Mouse (Mus musculus): ENCODE results near the gene Fgd3.

Fgd3 gene

DNA sequence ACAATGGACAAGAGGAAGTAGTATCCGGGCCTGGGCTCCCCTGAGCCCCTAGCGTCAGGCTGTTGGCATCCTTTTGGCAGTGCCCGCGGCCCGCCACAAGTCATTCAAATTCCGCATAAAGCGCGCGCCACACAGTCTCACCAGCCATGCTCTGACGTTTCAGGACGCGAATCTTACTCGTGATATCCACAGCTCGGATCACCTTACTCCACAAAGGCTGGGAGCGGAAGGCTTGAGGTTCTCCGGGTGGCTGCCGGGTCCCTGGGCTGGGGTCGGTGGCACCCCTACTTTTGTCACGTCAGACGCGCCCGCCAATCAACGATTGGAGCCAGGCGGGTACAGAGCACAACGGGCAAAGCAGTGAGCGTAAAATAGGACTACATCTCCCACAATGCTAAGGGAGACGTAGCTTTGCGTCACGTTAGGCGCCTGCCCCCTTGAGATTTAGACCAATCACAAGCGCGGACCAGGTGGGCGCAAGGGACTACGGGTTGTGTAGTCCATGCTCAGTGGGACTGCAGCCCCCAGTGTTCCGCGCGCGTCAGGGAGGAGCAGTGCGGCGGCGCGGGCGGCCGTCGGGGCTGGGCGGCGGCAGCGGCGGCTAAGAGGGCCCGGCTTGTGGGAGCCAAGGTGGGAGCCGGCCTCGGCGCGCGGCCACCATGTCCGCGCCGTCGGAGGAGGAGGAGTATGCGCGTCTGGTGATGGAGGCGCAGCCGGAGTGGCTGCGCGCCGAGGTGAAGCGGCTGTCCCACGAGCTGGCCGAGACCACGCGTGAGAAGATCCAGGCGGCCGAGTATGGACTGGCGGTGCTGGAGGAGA lies 21.1 kb upstream of the Fgd3 start, which contains the start of gene Bicd2:
Gene Bicd2 (plus strand): TSS at position 574 of the 819 bp plus-strand sequence.
- DNase-seq = peak; percentile 98

DNA sequence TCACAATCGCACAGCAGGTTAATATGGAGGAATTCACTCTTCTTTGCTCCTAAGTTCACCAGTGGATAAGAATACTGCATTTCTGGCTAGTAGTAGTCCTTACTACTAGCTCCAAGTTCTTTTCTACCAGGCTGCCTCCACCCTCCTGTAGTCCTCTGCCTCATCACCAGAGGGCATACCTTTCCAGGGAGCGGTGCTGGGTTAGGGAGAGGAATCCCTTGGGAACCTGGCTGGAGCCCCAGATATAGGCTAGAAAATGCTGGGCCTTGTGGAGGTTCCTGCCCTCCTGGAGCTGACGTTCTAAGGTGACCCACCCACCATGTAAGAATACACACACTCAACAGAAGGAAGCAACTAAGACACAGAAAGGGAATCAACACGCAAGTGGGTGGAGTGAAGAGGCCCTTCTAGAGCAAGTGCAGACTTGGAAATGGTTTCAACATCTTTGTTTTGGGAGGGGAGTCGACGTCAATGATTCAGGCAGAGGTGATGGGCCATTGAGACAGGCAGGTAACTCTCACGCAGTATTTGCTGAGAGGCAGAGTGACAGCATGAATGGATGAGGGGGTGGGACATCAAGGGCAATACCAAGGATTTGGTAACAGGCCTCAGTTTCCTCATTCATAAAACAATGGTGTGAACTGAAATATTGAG lies 18.9 kb upstream of the Fgd3 start:
- peak; percentile 85 for DNase-seq

DNA sequence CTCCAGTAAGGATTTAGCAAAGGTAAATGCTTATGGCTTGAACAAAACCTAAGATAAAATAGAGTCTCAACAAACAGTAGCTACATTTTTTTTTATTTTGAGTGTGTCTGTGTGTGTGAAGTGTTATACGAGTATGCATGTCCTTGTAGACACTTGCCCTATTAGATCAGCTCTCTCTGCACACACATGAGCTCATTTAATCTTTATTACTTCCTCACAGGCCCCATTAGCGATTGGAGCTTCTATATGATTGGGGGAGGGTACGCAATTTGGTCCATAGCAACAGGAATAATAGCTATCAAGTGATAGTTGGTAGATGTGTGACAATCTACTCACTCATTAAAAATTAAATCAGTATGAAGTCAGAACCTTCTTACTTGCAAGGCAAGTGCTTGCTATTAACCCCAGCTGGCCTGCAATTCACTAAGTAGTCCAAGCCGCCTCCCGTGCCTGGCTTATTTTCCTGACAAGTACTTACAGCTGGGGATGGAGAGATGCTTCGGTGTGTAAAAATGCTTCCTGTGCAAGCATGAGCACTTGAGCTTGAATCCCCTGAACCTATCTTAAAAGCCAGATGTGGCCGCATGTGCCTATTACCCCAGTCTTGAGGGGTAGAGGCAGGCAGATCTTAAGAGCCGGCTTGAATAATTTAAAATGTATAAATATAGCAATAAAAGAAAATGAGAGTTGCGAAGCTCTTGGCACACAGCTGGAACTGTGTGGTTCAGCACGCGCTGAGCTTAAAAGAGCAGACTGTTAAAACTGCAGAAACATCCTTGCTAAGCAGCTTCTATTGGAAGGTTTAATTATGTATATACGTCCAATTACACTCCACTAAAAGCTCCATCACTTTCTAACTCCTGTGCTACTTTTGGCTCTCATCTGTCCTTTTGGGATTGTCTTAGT lies 15.2 kb upstream of the Fgd3 start:
- DNase-seq = no peak

DNA sequence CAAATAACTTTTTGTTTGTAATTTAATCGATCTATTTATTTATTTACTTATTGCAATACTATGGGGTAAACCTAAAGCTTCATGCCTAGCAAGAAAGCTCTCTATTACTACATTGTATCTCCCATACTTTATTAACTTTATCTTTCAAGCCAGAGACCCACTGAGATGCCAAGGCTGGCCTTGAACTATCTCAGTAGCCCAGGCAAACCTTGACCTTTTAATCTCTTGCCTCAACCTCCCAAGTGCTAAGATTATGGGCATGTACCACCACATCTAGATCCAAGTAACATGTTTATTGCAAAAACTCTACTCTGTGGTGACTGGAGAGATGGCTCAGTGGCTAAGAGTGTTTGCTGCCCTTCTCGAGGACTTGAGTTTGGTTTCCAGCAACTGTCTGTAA lies 13.1 kb upstream of the Fgd3 start:
- no peak for DNase-seq

DNA sequence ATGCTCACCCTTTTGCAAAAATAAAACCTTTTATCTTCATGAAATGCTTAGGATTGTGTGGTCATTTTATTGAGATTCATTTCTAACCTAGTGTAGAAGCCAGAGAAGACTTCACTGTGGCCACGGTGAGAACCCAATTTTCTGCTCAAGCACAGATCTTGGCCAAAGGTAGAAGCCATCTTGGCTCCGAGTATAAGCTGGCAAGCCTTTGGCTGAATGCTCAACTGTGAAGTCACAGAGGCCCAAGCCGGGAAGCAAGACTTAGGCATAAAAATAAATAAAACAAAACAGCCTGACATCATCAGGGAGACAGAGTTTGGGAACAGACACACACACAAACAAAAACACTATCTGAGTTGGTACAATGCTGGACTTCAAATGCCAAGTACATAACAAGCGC lies 8.0 kb upstream of the Fgd3 start:
- no peak for DNase-seq

DNA sequence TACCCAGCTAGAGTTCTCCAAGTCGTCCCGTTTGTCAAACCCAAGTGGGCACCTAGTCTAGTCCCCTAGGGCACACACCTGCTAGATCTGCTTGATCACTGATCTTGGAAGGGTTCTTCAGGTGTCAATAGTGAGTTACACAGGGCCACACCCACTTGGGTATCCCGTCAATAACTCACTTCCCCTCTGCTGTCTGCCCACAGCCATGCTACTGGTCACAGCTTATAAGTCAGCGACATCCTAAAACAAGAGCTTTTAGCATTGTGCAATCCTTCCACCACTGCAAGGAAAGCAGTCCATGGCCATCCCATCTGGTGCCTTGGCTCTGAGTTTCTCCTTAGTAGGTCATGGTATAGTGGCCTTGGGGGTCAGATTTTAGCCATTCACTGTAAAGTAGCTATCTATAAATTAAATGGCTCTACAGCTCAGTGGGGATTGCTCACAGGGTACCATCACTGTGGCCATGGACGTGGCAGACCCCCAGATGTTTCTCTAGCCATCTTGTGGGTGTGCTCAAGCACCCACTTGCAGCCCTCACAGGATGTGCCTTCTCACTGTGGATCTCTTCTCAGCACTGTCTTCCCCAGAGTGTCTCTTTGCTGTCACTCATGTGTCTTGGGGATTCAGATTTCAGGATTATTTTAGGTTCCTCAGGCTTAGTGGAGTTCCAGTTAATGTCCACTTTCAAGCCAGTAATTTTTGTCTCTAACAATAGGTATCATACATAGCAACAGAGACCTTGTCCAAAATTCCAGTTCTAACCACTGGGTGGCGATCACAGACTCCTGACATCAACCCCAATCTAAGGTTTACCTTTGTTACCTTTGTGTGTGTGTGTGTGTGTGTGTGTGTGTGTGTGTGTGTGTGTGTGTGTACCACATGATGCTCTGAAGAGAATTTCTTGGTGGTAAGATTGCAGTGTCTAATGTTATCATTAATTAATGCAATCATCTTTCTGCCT lies 6.4 kb upstream of the Fgd3 start:
- peak; percentile 71 for DNase-seq

DNA sequence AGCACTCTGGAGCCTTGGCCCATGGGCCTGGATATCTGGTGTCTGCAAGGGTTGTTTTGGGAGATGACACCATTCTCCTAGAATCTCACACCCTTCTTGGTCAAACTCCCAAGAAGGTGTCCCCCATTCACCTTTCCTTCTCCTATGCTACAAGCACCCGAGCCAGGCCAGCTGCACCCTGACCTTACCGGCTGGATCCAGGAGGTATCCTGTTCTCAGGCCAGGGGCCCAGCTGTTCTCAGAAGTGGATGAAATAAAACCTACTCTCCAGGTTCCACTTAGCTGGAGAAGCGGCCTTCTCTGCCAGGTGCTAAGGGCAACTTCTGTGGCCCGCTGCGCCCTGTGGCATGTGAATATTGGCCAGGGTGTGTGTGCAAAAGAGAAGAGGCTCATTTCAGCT lies 4.8 kb upstream of the Fgd3 start:
- DNase-seq = no peak

DNA sequence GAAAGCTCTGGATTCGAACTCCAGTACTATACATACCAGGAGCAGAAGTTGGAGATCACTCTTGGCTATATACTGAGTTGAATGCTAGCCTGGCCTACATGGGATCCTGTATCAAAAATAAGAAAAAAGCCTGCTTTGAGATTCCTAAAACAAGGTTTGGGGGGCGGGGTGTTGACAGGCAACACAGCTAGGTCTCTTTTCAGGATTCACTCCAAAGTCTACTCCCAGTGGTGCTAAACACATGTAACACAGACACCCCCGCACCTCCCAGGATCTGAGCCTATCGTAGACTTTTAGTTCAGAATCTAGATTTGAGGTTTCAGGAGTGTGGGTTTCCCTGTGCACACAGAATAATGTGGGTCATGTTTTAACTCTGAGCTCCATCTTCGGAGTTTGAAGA lies 2.6 kb upstream of the Fgd3 start:
- DNase-seq = no peak

DNA sequence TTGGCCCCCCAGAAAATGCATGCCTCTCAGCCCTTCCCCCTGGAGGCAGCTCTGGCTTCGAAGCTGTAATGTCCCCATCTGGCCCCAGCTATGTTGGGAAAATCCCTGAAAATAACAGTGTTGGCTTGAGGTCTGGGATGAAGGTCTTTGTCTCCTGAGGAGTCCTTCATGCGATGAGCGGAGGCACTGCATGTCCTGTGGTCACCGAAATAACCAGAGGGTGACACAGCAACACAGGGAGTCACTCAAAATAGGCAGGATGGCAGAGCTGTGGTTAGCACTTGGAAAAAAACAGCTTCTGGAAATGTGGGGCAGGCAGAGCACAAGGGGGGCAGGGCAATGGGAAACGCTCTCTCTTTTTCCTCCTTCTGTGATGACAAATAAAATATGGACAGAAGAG lies 2.1 kb upstream of the Fgd3 start:
- no peak for DNase-seq

DNA sequence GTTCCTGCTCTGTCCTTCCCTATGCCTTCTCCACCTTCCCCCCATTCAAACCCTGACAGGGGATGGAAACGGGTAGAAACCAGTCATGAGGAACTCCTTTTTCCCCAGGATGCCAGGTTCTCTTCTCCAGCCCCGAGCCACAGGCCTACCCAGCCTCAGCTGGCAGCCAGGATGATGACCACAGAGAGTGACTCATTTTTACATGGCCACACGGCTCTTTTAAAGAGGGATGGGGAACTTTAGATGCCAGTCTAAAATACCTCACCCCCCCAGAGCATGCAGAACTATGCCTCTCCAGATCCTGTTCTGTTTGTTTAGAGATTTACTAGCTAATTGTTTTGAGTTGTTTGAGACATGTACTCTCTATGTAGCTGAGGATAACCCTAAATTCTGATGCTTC lies 1.3 kb upstream of the Fgd3 start:
- DNase-seq = no peak

DNA sequence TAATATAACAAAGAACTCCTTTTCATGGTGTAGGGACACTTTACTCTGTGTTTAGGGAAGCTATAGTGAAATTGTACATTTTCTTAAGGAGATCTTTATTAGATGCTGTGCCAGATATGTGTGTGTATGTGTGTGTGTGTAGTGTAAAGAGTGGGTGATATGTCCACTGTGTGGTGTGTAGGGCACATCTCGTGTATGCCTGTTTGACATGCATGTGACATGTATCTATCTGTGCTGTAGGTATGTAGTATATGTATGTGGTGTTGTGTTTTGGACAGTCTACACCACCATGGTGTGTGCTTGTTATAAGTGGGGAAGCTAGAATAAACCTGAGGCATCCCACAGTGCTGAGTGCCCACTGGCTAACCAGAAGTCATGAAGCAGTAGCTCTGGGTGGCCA lies 403 bp upstream of the Fgd3 start:
- no peak for DNase-seq

DNA sequence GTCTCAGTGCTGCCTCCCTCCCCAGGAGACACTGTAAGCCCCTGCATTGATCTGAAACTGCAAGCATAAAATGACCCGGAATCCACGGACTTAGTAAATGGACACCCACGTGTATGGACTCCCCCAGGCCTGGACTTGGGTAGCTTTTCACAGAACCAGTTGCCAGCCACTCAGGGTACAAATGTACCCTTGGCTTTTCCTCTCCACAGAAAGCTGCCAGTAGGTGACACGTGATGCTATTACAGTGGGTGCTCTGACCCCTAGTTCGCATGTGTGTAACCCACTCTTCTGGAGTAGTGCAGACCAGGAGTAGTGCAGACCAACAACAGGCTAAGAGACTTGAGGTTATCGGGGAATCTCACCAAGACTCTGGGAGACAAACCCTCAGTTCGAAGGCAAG lies 2.2 kb downstream of the Fgd3 start:
- no peak for DNase-seq

DNA sequence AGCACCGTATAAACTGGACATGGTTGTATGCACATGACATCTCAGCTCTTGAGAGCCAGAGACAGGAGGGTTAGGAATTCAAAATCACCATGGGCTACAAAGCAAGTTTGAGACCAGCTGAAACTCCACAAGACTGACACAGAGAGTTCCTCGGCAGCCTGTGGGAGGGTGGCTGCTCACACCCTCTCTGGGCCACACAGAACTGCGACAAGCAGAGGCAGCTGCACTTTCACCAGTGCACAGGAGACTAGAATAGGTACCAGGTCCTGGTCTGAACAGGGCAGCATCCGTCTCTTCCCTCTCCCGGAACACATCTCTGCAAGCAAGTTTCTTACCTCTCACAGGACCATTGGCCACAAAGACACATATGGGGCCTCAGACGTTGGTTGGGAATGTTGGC lies 2.6 kb downstream of the Fgd3 start:
- DNase-seq = no peak

DNA sequence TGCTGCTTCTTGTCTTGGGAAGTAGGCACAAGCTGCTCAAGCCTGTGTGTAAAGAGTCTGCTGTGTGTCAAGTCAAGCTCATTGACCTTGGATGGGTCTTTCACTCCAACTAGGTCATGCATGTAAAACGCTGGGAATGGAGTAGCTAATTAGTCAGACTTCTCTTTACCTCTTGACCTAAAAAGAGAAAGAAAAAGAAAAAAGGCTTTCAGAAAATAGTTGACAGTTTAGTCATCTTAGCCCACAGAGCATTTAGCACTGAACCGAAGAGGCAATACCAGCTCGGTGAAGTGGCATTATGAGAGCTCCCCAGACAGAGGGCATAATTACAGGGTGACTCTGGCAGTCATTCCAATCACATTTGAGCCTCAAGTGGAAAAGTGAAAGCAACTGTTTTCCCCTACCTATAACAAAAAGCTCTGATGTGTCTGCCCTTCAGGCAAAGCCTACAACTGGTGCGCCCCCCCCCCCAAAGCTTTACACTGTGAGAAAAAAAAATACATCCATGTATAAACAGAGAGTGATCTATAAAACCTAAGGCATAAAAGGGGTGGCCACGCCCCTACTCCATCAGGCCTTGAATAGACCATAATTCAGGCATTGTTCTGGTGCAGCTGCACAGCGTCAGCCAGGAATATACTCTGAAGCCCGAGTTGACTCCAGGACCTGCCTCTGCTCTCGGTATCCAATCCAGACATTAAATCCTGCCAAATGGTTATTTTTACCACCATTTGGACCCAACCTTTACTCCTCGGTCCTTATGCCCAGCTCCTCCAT lies 3.5 kb downstream of the Fgd3 start:
- DNase-seq = no peak

DNA sequence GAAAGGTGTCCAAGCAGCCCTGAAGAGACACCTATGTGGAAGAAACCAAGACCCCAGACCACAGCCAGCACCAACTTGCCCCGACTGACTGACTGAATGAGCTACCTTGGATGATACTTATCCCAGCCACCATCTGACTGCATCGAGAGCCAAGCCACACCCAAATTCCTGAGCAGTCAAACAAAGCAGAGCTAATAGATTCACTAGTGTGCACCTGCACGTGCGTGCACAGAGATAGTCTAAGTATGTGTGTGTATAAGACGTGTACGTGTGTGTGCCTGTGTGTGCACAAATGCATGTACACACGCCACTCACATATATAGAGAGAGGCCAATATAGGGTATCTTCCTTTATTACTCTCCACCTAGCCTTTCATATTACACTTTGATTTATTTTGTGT lies 8.5 kb downstream of the Fgd3 start:
- DNase-seq = no peak

DNA sequence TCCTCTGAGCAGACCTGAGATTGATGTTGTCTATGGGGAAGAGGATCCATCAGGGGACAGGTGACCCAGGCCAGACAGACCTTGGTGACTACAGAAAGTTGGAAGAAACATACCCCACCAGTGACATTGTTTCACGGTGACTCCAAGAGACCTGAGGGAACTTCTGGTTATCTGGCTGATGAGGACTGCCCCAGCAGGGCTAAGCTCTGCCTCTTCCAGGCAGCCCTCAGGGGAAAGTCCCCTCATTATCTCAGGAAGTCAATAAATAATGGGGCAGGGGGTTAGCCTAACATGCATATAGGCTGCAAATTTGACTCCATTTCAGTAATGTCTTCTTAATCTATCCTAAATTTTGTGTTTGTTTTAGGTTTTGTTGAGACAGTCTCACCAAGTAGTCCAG lies 10.6 kb downstream of the Fgd3 start:
- DNase-seq = no peak

DNA sequence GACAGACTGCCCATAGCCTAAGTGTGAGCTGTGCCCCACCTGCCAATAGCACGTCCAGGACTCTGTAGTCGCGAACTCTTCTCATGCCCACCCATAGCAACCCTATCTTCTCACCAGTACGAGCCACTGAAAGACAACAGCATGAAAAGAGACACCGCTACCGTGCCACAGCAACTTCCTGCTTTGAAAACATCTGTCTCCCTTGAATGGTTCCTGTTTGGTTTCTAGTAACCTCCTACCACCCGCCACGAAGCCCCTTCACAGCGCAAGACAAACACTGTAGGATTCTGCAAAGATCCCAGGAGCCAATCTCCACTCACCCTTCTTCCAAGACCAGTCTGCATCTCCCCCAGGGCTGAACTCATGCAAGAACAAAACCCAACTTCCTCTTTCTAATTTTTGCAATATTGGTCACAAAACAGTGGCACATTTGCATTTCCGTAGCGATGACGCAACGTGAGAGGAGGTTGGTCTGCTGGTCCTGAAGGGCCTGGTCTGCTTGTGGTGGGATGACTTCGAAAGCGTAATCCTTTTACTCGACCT lies 11.2 kb downstream of the Fgd3 start:
- DNase-seq = peak; percentile 39

DNA sequence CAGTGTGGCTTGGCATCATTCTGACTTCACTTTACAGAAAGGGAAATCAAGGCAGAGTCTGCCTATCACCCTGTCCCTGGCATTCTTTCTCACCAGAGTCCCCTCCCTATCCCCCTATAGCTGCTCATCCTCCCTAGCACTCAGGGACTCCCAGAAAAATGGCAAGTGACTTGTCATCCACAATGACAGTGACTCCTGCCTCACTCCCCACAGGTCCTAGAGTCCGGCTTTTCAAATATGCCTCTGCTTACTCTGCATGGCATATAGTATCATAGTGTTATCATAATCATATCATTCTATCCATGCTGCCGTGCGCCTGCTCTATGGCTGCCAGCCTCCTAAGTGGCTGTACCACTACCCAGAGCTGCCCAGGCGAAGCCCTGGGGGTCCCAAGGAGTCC lies 11.9 kb downstream of the Fgd3 start:
- DNase-seq = no peak

DNA sequence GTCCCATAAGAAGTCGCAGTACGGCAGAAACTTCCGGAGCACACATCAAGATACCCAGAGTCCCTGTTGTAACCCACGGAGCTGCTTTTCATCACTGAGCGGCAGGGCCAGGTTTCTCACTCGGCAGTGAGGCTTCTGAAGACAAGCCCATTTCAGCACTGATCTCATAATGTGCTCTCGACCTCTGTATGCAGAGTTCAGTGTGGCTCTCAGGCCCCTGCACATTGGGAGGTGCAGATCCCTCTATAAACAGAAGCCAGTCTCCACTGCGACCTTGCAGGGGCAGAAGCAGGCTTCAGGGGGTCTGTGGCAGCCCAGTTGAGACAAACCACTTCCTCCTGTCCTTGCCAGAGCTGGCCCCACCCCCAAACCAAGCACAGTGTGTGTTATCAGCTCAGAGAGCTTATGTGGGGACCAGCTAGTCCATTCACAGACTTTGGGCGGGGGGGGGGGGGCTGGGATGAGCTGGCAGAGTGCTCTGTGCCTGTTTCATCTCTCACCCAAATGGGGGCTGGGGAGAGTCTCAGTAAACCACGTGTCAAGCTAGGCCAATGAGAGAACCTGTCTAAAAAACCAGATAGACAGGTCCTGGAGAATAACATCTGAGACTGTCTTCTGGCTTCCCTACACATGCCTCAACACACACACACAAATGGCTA lies 12.7 kb downstream of the Fgd3 start:
- DNase-seq = peak; percentile 73

DNA sequence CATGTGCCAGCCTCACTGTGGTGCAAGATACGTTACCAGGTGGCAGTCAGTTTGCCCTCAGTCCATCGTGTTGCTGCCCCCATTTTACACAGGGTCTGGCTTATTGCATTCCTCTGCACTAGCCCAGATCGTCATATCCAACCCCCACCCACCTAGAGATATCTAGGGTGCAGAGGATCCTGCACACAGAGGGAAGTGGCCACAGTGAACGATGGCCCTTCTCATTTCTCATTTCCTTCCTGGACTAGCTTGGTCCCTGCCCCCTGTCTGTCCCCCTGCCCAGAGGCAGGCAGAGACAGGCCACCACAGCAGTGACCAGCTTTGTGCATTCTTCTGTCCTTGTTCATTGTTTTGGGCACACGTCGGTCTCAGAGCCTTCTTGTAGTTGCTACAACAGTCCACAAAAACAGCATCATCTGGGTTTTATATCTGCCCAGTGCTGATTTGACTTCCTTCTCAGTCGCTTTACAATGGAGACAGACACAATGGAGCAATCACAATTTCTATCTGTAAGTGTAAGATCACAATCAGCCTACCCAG lies 13.3 kb downstream of the Fgd3 start:
- peak; percentile 45 for DNase-seq

Measured in lung, postnatal 10 days (tissue).